ENCODE assay signal across 25 mouse cellular contexts in genomic region chr11:18669322-18669721, GRCm38 (mm10).
"Had no signal": no experiment of that assay in that cellular context is flagged by ENCODE, and none has a peak within 500 bp of the region (broad histone marks: within the 10 kb centered on the region; RNA-seq: fewer than 3 reads in every experiment).

No protein-coding gene starts in this region.

- H3K27ac ChIP-seq: heart, embryonic 10.5 days; hindbrain, embryonic 10.5 days; hindbrain, embryonic 12.5 days; hindbrain, embryonic 14.5 days; intestine, embryonic 15.5 days; kidney, postnatal 0 days; limb, embryonic 13.5 days; limb, embryonic 15.5 days; liver, embryonic 12.5 days; liver, embryonic 14.5 days had no signal

- DNase-seq: gastrocnemius, postnatal 14 days; heart, adult 18-20 months; heart, postnatal 10 days; heart, postnatal 4 days; kidney, adult 18-20 months; kidney, adult 8-10 months; kidney, postnatal 14 days; kidney, postnatal 36 days; layer of hippocampus, adult 9-11 months; layer of hippocampus, postnatal 36 days; left cerebral cortex, postnatal 4 days had no signal

- H3K4me1 ChIP-seq: heart, embryonic 10.5 days; heart, embryonic 12.5 days; hindbrain, embryonic 10.5 days; hindbrain, embryonic 12.5 days; intestine, embryonic 15.5 days; limb, embryonic 13.5 days; limb, embryonic 15.5 days; liver, embryonic 12.5 days had no signal

- ATAC-seq: hindbrain, embryonic 16.5 days; inflammation-experienced regulatory T-cells, adult 6 months; intestine, embryonic 15.5 days; intestine, postnatal 0 days; liver, embryonic 12.5 days had no signal

- H3K4me2 ChIP-seq: heart, embryonic 12.5 days; hindbrain, embryonic 12.5 days; hindbrain, embryonic 14.5 days; intestine, embryonic 15.5 days; limb, embryonic 13.5 days; limb, embryonic 15.5 days; liver, embryonic 12.5 days had no signal

- H3K9ac ChIP-seq: heart, embryonic 12.5 days; hindbrain, embryonic 12.5 days; hindbrain, embryonic 14.5 days; intestine, embryonic 15.5 days; limb, embryonic 13.5 days; limb, embryonic 15.5 days; liver, embryonic 12.5 days; liver, embryonic 14.5 days had no signal

- H3K36me3 ChIP-seq: heart, embryonic 10.5 days; heart, embryonic 12.5 days; hindbrain, embryonic 10.5 days; hindbrain, embryonic 12.5 days; intestine, embryonic 15.5 days; limb, embryonic 13.5 days; limb, embryonic 15.5 days; liver, embryonic 12.5 days had no signal

- H3K4me3 ChIP-seq: heart, embryonic 10.5 days; heart, embryonic 12.5 days; hindbrain, embryonic 10.5 days; hindbrain, embryonic 12.5 days; intestine, embryonic 15.5 days; limb, embryonic 13.5 days; limb, embryonic 15.5 days; liver, embryonic 12.5 days had no signal

- H3K9me3 ChIP-seq: heart, embryonic 10.5 days; heart, embryonic 12.5 days; hindbrain, embryonic 10.5 days; hindbrain, embryonic 12.5 days; intestine, embryonic 15.5 days; limb, embryonic 13.5 days; limb, embryonic 15.5 days; liver, embryonic 12.5 days had no signal

- H3K27me3 ChIP-seq: heart, embryonic 12.5 days; hindbrain, embryonic 12.5 days; intestine, embryonic 15.5 days; limb, embryonic 13.5 days; limb, embryonic 15.5 days; liver, embryonic 12.5 days had no signal
